Mouse (Mus musculus) retina, embryonic 14.5 days (tissue): Measurements from ENCODE around the gene Astn2.
"Not testable (repeated sequence)": the region's sequence is repeated elsewhere in the genome, so short reads cannot be mapped to it uniquely, and the experiment has no call there.

Experiments used
- DNase-seq: peaks from one replicate; pipeline ENCODE4 v3.0.0-alpha.2; 2015; ENCODE audit warnings: low spot score

Gene Astn2

DNA sequence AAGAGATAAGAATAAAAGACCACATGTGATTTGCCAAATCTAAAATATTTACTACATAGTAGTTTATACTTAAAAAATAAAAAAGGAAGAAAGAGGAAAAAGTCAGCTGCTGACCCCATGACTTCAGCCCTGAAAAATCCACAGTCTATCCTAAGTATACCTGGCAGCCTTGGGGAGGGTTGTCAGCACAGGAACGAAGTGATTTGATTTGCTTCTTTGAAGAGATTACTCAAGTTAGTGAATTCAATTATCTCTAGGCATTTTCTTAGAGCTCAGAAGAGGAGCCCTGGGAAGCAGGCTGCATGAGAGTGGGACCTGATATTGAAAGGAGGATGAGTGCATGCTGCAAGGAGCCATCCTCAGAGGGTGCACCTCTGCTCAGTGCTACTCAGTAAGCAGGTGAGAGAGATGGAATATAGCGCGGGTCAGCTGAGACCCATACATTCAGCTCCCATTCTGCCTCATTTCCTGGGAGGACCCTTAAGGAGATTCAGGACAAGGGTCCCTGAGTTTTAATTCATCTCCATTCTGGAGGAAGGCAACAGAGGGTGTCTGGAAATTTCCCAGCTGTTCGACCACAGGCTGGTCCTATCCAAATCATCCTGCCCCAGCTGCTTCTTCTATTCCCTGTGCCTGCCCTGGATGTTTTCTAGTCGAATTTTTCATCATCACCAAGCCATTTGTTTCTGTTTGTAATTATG is 646.1 kb downstream of the Astn2 start:
- no peak for DNase-seq

GRCm38 (mm10) chr4:65752941-65753340 is 651.5 kb downstream of the Astn2 start:
- DNase-seq = no peak

DNA sequence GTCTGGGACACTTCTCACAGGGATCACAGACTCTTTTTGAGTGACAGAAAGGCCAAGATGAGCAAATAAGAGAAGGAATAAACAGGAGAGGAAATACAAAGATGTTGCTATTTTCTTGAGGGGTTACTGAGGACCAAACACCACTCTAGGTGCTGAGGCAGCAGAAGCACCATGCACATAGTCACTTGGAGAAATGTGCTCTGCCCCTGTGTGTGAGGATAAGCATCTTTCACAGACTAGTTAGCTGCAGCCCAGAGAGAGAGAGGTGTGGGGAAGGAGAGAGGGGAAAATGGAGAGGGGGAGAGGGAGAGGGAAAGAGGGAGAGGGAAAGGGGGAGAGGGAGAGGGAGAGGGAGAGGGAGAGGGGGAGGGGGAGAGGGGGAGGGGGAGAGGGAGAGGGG is 659.6 kb downstream of the Astn2 start:
- DNase-seq = no peak

- DNase-seq = peak; percentile 18
Observed at GRCm38 (mm10) chr4:65744088-65744610, 660.3 kb downstream of the Astn2 start.

GRCm38 (mm10) chr4:65743160-65743691 is 661.2 kb downstream of the Astn2 start:
- peak; percentile 41 for DNase-seq

GRCm38 (mm10) chr4:65724414-65724813 is 680.0 kb downstream of the Astn2 start:
- no peak for DNase-seq

- DNase-seq = no peak
Observed at GRCm38 (mm10) chr4:65719610-65720009, 684.8 kb downstream of the Astn2 start.

DNA sequence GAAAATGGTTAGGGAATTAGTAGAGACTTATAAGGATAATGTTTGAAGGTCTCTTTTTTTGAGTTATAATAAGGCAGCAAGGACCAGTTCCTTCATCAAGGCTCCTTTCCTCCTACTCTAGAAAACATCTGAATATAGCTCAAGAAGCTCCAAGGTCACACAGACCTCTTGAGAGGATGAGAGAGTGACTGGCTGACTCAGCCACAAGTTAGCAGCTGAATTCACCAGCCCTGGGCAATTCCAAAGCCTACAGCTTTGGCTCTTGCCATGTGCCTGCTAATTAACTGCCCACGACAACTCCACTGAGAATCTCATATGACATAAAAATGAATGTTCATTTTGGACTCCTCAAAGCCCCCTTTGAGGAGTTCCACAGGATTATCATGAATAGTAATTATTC is 686.5 kb downstream of the Astn2 start:
- no peak for DNase-seq

GRCm38 (mm10) chr4:65716086-65716485 is 688.3 kb downstream of the Astn2 start:
- no peak for DNase-seq

DNA sequence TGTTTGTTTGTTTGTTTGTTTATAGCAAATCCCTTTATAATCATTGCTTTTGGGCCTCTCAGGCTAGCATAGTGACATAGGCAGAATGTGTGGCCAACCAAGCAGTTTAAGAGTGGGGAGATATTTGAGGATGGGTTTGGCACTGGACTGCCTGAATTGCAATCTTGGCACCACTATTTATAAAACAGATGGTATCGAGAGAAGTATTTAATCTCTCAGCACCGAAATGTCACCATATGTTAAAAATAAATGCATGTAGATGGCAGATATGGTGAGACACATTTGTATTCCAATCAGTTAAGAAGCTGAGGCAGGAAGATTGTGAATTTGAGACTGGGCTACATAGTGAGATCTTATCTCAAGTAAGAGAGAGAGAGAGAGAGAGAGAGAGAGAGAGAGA is 692.7 kb downstream of the Astn2 start:
- DNase-seq = no peak

DNA sequence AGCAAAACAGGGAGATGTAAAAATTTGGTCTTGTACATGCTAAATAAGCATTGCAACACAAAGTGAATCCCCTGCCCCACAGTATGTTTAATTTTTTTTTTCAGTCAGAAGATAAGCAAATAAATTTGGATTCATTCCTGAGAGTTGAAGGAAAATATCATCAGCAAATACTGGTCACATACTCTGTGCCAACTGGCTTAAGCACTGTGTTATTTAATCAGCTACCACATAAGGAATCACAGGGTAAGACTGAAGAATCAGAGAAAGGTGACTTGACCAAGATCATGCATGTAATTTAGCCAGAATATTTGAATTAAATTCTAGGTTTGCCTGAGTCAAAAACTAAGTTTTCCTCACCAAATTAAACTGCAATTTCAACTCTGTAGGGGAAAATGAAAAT is 693.8 kb downstream of the Astn2 start:
- DNase-seq = no peak

GRCm38 (mm10) chr4:65701848-65702247 is 702.6 kb downstream of the Astn2 start:
- no peak for DNase-seq

GRCm38 (mm10) chr4:65699743-65700361 is 704.6 kb downstream of the Astn2 start:
- DNase-seq = no peak

GRCm38 (mm10) chr4:65695241-65695640 is 709.2 kb downstream of the Astn2 start:
- DNase-seq = no peak

DNA sequence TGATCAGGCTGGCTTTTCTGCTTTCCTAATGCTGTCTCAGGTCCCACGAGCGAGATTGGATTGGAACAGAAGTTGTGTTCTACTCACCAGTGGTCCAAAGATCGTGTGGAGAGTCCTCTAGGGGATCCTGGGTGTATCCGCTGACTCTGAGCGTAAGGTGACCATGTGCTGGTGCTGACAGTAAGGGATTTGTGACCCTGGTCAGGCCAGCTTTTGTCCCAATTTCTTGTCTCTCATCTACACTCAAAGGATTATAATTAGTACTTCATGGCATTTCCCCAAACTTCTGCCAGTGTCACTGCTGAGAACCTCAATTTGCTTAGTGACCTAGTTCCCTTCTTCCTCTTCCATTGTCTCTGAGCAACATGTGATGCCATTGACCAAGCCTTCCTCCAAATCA is 710.4 kb downstream of the Astn2 start:
- DNase-seq = no peak

DNA sequence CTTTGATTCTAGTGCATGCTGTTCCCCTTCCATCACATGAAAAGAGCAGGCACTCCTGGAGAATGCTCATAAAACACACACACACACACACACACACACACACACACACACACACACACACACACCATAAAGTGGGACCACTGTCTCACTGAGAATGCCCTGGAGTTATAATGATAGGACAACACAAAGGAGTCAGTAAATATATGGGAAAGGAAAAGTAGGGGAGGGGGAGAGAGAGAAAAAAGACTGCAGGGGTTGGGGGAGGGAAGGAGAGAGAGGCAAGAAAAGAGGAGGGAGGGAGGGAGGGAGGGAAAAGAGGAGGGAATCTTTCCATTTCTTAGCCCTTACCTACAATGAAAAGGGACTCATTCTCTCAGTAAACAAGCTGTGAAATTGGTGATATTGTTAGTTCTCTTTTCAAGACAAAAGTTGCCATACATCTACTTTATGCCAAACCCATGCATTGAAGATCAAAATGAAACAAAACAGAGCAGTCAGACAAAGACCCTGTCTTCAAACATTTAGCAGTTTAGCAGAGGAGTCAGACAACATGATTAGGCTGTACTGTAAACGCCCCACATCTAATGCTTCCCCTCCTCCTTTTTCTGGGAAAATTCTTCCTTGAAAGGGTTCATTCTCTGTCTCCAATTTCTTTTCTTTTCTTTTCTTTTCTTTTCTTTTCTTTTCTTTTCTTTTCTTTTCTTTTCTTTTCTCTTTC is 717.2 kb downstream of the Astn2 start:
- DNase-seq = no peak

GRCm38 (mm10) chr4:65686258-65687005 is 718.0 kb downstream of the Astn2 start:
- DNase-seq = peak; percentile 75

DNA sequence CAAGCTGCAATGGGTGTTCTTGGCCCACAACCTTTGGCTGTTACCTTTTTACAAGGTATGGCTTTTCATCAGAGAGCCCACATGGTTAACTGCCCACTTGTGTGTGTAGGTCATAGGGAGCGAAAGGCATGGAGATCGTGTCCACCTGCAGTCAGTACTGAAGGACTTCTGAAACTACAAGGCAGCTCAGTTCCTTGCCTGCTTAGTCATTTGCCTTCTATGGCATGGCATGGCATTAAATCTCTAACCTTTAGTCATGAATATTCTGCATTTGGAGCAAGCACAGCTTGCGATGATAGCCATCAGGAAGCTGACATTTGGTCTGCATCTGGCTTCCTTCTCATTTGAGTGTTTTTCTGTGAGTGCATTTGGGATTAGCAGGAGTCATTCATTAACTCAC is 720.0 kb downstream of the Astn2 start:
- DNase-seq = no peak

DNA sequence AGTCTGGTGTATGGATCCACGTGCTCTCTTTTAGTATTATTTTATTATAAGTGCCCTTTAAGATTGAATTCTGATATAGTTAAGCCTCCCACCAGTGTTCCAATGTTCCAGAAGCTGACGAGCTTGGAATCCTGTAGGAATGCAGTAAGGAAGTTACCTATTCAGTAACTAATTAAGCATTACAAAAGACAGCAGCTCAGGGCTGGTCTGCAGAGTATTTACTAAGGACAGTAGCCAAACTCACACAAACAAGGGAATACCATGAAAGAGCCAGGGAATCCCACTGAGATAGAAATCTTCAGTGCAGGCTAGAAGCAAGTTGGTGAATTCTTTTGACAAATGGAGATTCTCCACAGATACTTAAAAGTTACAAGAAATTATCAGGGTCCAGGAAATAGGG is 724.6 kb downstream of the Astn2 start:
- DNase-seq = not testable (repeated sequence)

GRCm38 (mm10) chr4:65678929-65679328 is 725.5 kb downstream of the Astn2 start:
- no peak for DNase-seq

GRCm38 (mm10) chr4:65678495-65678894 is 725.9 kb downstream of the Astn2 start:
- DNase-seq = no peak
